Mouse (Mus musculus): ENCODE data around the gene Txlna.

The Txlna gene

GRCm38 (mm10) chr4:129640638-129641467, at the start of gene Txlna:
Gene Txlna, minus strand, starts transcription at chr4:129641065.
- peak; percentile 88 to 93 for DNase-seq (ENCODE audit: low read depth in 2 of 2, low spot score in 2 of 2)

- no peak for DNase-seq (ENCODE audit: low read depth in 2 of 2, low spot score in 2 of 2)
These were observed 43.7 kb upstream of the Txlna start for GRCm38 (mm10) chr4:129684531-129684930.

- no peak for DNase-seq (ENCODE audit: low read depth in 2 of 2, low spot score in 2 of 2)
These were observed 43.1 kb upstream of the Txlna start for GRCm38 (mm10) chr4:129683901-129684493.

- DNase-seq (ENCODE audit: low read depth in 2 of 2, low spot score in 2 of 2): no peak
These were observed 41.0 kb upstream of the Txlna start for GRCm38 (mm10) chr4:129681837-129682236.

GRCm38 (mm10) chr4:129672878-129673449, 32.1 kb upstream of the Txlna start:
- no peak for DNase-seq (ENCODE audit: low read depth in 2 of 2, low spot score in 2 of 2)

GRCm38 (mm10) chr4:129672083-129672877, 31.4 kb upstream of the Txlna start, which contains the start of gene Kpna6:
Gene Kpna6, minus strand, starts transcription at chr4:129672767.
- DNase-seq (ENCODE audit: low read depth in 2 of 2, low spot score in 2 of 2): peak; percentile 64 to 79

- peak; percentile 41 to 44 for DNase-seq (ENCODE audit: low read depth in 2 of 2, low spot score in 2 of 2)
These were observed 30.7 kb upstream of the Txlna start for GRCm38 (mm10) chr4:129671491-129672082.

- no peak for DNase-seq (ENCODE audit: low read depth in 2 of 2, low spot score in 2 of 2)
These were observed 21.5 kb upstream of the Txlna start for GRCm38 (mm10) chr4:129662255-129662813.

GRCm38 (mm10) chr4:129661584-129661983, 20.7 kb upstream of the Txlna start:
- no peak for DNase-seq (ENCODE audit: low read depth in 2 of 2, low spot score in 2 of 2)

GRCm38 (mm10) chr4:129654770-129655169, 13.9 kb upstream of the Txlna start:
- DNase-seq (ENCODE audit: low read depth in 2 of 2, low spot score in 2 of 2): no peak

GRCm38 (mm10) chr4:129650359-129650758, 9.5 kb upstream of the Txlna start:
- DNase-seq (ENCODE audit: low read depth in 2 of 2, low spot score in 2 of 2): no peak

GRCm38 (mm10) chr4:129648656-129649055, 7.8 kb upstream of the Txlna start:
- DNase-seq (ENCODE audit: low read depth in 2 of 2, low spot score in 2 of 2): no peak

- no peak for DNase-seq (ENCODE audit: low read depth in 2 of 2, low spot score in 2 of 2)
These were observed 4.3 kb upstream of the Txlna start for GRCm38 (mm10) chr4:129645204-129645603.

GRCm38 (mm10) chr4:129641756-129642155, 891 bp upstream of the Txlna start:
- no peak for DNase-seq (ENCODE audit: low read depth in 2 of 2, low spot score in 2 of 2)

- DNase-seq (ENCODE audit: low read depth in 2 of 2, low spot score in 2 of 2): peak in 1 of 2 experiments; percentile 8
These were observed 696 bp downstream of the Txlna start for GRCm38 (mm10) chr4:129640101-129640637.

GRCm38 (mm10) chr4:129639221-129639620, 1.6 kb downstream of the Txlna start:
- no peak for DNase-seq (ENCODE audit: low read depth in 2 of 2, low spot score in 2 of 2)

GRCm38 (mm10) chr4:129633852-129634251, 7.0 kb downstream of the Txlna start:
- no peak for DNase-seq (ENCODE audit: low read depth in 2 of 2, low spot score in 2 of 2)

GRCm38 (mm10) chr4:129631867-129632266, 9.0 kb downstream of the Txlna start:
- DNase-seq (ENCODE audit: low read depth in 2 of 2, low spot score in 2 of 2): no peak

- DNase-seq (ENCODE audit: low read depth in 2 of 2, low spot score in 2 of 2): no peak
These were observed 9.9 kb downstream of the Txlna start for GRCm38 (mm10) chr4:129630944-129631343.

- DNase-seq (ENCODE audit: low read depth in 2 of 2, low spot score in 2 of 2): no peak
These were observed 14.8 kb downstream of the Txlna start for GRCm38 (mm10) chr4:129626035-129626434.

All from CD8-positive naive resting alpha-beta T cell, adult 2 months (primary cell).